Mouse (Mus musculus): ENCODE measurements around the gene Numa1.

DNA sequence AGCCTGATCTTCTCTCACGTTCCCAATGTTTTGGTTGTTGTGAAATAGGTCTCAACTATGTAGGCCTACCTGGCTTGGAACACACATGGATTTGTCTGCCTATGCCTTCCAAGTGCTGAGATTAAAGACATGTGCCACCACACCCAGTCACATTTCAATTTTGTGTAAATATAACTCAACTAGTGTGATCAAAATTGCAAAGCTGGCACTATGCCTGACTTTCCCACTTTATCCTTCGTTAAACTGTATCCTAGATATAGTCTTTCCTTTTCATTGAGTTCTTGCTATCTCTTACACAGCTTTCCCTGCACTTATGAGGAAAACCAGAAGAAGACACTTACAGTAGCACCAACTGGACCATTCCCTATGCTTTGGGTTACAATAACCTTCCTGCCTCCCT, 101.6 kb downstream of the Numa1 start:
- TF ChIP-seq CTCF (IDR thresholded peaks at IDR 0.05; ENCODE audit: low read depth) (no peak), EP300 (IDR thresholded peaks at IDR 0.05; ENCODE audit: low read depth) (no peak)

All from liver, postnatal 0 days (tissue).